Mouse (Mus musculus) olfactory bulb, adult 2 months (tissue): ENCODE measurements around the gene Hoxa13.

Experiments used
- CTCF ChIP-seq: fragments of 200-500 bp; IDR thresholded peaks from 2 replicates; pipeline ENCODE4 v1.5.1; 2012; ENCODE audit warnings: low read depth, mild to moderate bottlenecking, low read length, moderate library complexity; ENCODE audit not compliant: insufficient read depth
- POLR2A ChIP-seq: fragments of 200-500 bp; IDR thresholded peaks from 2 replicates; pipeline ENCODE4 v1.6.1; 2012; ENCODE audit warnings: mild to moderate bottlenecking, low read depth, low read length, moderate library complexity; ENCODE audit not compliant: insufficient read depth

- no peak for TF ChIP-seq CTCF
- TF ChIP-seq POLR2A: no peak
These were observed 48.7 kb downstream of the Hoxa13 start for GRCm38 (mm10) chr6:52211961-52212360.
